Mouse (Mus musculus) T-cell, adult 2 months (primary cell): ENCODE data around the gene Esp22.
"Not testable (repeated sequence)": the region's sequence is repeated elsewhere in the genome, so short reads cannot be mapped to it uniquely, and the experiment has no call there.

Source experiments
- DNase-seq: peaks from one replicate; pipeline ENCODE4 v3.0.0; 2022; ENCODE audit warnings: low spot score

The Esp22 gene

GRCm38 (mm10) chr17:39095034-39095433 lies at the start of gene Esp22:
Gene Esp22 (plus strand): TSS chr17:39095334.
- DNase-seq, result no peak

- DNase-seq, result no peak
Measured at GRCm38 (mm10) chr17:39063641-39064040, 31.5 kb upstream of the Esp22 start.

GRCm38 (mm10) chr17:39076937-39077336 lies 18.2 kb upstream of the Esp22 start, which contains the start of gene Esp23:
Gene Esp23 (minus strand): TSS chr17:39077037.
- DNase-seq, result no peak

GRCm38 (mm10) chr17:39107126-39107525 lies 12.0 kb downstream of the Esp22 start:
- not testable (repeated sequence) for DNase-seq

- not testable (repeated sequence) for DNase-seq
Measured at GRCm38 (mm10) chr17:39129156-39129555, 34.0 kb downstream of the Esp22 start.
